Mouse (Mus musculus) thymus, postnatal 25 days (tissue): ENCODE data around the gene Clybl.

Source experiments
- DNase-seq: peaks from one replicate; pipeline ENCODE4 v3.0.0; 2022

Gene Clybl

GRCm38 (mm10) chr14:122436850-122437249 lies 255.3 kb downstream of the Clybl start:
- no peak for DNase-seq

DNA sequence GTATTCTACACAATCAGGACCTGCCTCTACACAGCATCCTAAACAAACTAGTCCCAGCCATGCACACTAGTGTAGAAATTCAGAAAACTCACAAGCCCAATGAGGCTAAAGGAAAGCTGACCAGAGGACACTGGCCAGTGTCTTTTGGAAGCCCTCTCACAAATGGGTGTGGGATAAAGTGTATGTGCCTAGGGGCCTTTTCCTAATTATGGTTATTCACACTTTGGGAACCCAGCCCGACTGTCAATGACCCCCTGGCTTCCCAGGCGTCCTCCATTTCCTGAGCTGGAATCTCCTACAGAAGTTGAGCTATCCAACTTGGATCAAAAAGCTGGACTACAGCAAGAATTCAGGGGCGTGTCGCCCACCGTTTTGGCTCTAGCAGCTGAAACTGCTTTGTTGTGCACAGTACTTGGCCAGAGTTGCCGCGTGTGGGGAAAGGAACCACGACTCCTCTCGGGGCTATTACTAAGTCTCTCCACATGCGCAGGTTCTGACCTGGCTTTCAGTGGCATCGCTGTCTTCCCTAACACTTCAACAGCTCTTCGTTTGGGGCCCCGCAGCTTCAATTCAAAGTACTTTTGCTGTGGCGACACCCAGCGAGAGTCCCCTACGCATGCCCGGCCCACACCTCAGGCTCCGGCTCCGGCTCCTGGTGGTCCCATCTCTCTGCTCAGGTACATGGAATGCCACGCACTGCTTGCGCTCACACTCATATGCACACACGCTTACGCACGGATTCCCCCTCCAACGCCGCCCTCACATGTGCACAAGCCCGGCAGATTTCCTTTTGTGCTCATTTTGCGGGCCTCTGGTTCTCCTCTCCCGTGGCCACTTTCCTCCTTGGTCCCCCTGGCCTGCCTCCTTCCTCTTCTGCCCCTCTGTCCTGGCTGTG lies 268.3 kb downstream of the Clybl start:
- no peak for DNase-seq

DNA sequence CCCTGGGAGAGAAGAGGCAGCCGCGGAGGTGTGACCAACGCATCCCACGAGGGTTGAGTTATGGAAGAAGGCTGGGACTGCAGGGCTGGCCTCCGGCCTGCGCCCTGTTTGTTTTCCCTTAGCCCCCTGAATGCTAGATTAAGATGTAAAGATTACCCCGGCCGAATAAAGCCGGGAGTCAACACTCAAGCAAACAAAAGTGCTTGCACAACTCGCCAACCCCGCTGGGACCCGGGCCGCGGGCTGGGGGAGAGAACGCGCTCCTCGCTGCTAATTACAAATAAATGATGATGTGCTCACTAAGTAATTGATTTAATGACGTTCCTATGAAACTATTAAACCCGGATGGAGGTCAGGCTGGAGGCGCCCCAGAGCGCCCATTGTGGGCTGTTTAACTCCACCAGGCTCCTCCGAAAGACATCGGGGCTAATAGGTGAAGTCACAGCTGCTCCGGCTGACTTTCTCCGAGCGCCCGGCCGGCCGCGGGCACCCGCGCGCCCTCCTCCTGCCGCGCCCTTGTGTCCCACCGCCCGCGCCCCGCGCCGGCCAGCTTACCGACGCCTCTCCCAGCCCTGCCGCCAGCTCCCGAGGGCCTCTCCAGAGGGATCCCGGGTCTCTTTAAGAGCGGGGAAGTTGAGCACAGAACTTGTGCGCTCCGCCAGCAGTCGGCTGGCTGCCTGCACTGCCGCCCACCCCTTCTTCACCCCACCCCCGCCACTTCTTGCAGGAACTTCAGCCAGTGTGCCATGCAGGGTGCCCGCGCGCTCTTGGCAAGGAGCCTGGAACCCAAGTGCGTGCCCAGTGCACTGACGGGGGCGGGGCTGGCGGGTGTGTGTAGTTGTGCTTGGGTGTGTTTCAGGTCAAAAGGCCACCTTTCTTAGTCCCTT lies 269.2 kb downstream of the Clybl start, which contains the start of gene Gm5089:
Gene Gm5089 (minus strand): TSS at position 620 of the 887 bp plus-strand sequence.
- DNase-seq = no peak

GRCm38 (mm10) chr14:122451551-122452145 lies 270.1 kb downstream of the Clybl start:
- DNase-seq = no peak
